Comparison of ENCODE assay signal across 24 mouse cellular contexts in genomic region chr15:64009596-64009995, GRCm38 (mm10).
"Had no signal": no experiment of that assay in that cellular context is flagged by ENCODE, and none has a peak within 500 bp of the region (broad histone marks: within the 10 kb centered on the region; RNA-seq: fewer than 3 reads in every experiment).

No protein-coding gene starts in this region.

- H3K9me3 ChIP-seq: hindbrain, embryonic 13.5 days; hindbrain, embryonic 15.5 days; kidney, embryonic 15.5 days; limb, embryonic 15.5 days; liver, embryonic 12.5 days had no signal

- DNase-seq: gastrocnemius, adult 2 months; gastrocnemius, postnatal 10 days; gastrocnemius, postnatal 25 days; heart, adult 18-20 months; heart, postnatal 10 days; kidney, adult 11 months; kidney, adult 2 months; kidney, adult 9 months; kidney, postnatal 14 days; kidney, postnatal 36 days; layer of hippocampus, adult 9-11 months; layer of hippocampus, postnatal 36 days; left cerebral cortex, postnatal 4 days had no signal

- ATAC-seq: hindbrain, postnatal 0 days; intestine, embryonic 16.5 days; liver, embryonic 12.5 days had no signal

- H3K36me3 ChIP-seq: hindbrain, embryonic 13.5 days; hindbrain, embryonic 15.5 days; kidney, embryonic 15.5 days; limb, embryonic 13.5 days; limb, embryonic 15.5 days; liver, embryonic 12.5 days had no signal

- H3K27me3 ChIP-seq: heart, embryonic 12.5 days; hindbrain, embryonic 13.5 days; hindbrain, embryonic 15.5 days; kidney, embryonic 15.5 days; limb, embryonic 13.5 days; limb, embryonic 15.5 days; liver, embryonic 12.5 days had no signal

- H3K4me2 ChIP-seq: heart, embryonic 12.5 days; hindbrain, embryonic 13.5 days; hindbrain, embryonic 15.5 days; kidney, embryonic 15.5 days; limb, embryonic 13.5 days; limb, embryonic 15.5 days; liver, embryonic 12.5 days had no signal

- H3K4me1 ChIP-seq: limb, embryonic 15.5 days; liver, embryonic 12.5 days had no signal

- H3K27ac ChIP-seq: gastrocnemius, adult 2 months; hindbrain, embryonic 13.5 days; hindbrain, embryonic 15.5 days; hindbrain, postnatal 0 days; kidney, embryonic 15.5 days; kidney, postnatal 0 days; limb, embryonic 13.5 days; limb, embryonic 15.5 days; liver, embryonic 12.5 days; liver, embryonic 14.5 days had no signal

- H3K9ac ChIP-seq: heart, embryonic 12.5 days; hindbrain, embryonic 13.5 days; hindbrain, embryonic 15.5 days; kidney, embryonic 15.5 days; limb, embryonic 13.5 days; limb, embryonic 15.5 days; liver, embryonic 12.5 days; liver, embryonic 14.5 days had no signal

- H3K4me3 ChIP-seq: gastrocnemius, adult 2 months; heart, embryonic 12.5 days; hindbrain, embryonic 13.5 days; hindbrain, embryonic 15.5 days; kidney, embryonic 15.5 days; limb, embryonic 13.5 days; limb, embryonic 15.5 days; liver, embryonic 12.5 days had no signal
